ENCODE assay signal across 12 mouse cellular contexts in the genomic region with DNA sequence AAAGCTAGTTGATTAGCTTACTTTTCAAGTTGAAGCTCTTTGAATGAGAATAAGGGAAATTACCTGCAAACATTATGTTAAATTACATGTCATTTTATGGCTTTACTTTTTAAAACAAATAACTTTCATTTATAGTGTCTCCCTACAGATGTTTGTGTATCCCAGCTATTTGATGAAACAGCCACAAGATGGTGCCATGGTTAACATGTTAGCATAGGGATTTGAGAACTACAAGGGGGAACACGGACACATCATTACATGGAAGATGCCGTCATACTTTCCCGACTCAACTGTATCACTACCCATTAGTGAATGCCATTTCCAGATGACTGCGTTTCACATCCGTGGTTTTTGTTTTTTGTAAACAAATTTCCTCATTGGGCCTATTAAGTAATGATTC. TPM values are rescaled to one million over a fixed set of nuclear protein-coding genes. Genes with fewer than 3 reads are reported as not detected.
DNase-seq lines count a peak whose midpoint lies in the region; ATAC-seq and TF ChIP-seq lines count a peak whose summit lies in the region.
"Had no signal": no experiment of that assay in that cellular context is flagged by ENCODE, and none has a peak within 500 bp of the region (broad histone marks: within the 10 kb centered on the region; RNA-seq: fewer than 3 reads in every experiment).

No protein-coding gene starts in this region.

- H3K9me3 ChIP-seq in hindbrain, postnatal 0 days (ENCODE audit: low read length): no peaks in the 10 kb centered on the region
- H3K9me3 ChIP-seq in hindbrain, embryonic 11.5 days (ENCODE audit: control insufficient read depth, low read length): no peaks in the 10 kb centered on the region
- H3K9me3 ChIP-seq: neural tube, embryonic 15.5 days had no signal

- peak; percentile 12 for DNase-seq in adrenal gland, postnatal 10 days
- no peak for DNase-seq in adrenal gland, adult 2 months
- DNase-seq in hindbrain, postnatal 0 days (ENCODE audit: low spot score): peak; percentile 36
- no peak for DNase-seq in hindbrain, embryonic 11.5 days (ENCODE audit: low spot score)
- peak; percentile 55 for DNase-seq in 3T3-L1 (ENCODE audit: low read depth, low spot score)
- no peak for DNase-seq in neural tube, embryonic 10.5 days (ENCODE audit: extremely low spot score, low spot score)
- no peak for DNase-seq in frontal cortex, postnatal 14 days (ENCODE audit: low spot score in 2 of 2)

- H3K4me3 ChIP-seq in hindbrain, postnatal 0 days (ENCODE audit: low read length): no peak overlapping the region
- no peak overlapping the region for H3K4me3 ChIP-seq in hindbrain, embryonic 11.5 days (ENCODE audit: low read depth, low read length)
- H3K4me3 ChIP-seq in cortical plate, adult 2 months (ENCODE audit: insufficient read depth, low read length): no peak overlapping the region
- H3K4me3 ChIP-seq: neural tube, embryonic 15.5 days had no signal

- no peaks in the 10 kb centered on the region for H3K27me3 ChIP-seq in hindbrain, postnatal 0 days (ENCODE audit: insufficient read depth, low read length)
- no peaks in the 10 kb centered on the region for H3K27me3 ChIP-seq in hindbrain, embryonic 11.5 days (ENCODE audit: control insufficient read depth, insufficient read depth, low read length)
- H3K27me3 ChIP-seq: neural tube, embryonic 15.5 days had no signal

- 76% methylated on average over 5 of the region's 5 CpGs for WGBS in hindbrain, postnatal 0 days
- WGBS in hindbrain, embryonic 11.5 days: 81% methylated on average over 5 of the region's 5 CpGs

- TF ChIP-seq CTCF in hindbrain, postnatal 0 days (IDR thresholded peaks at IDR 0.05; ENCODE audit: low read depth): peak; percentile 55
- TF ChIP-seq CTCF in cortical plate, adult 2 months (IDR thresholded peaks at IDR 0.05; ENCODE audit: extremely low read depth, insufficient read depth, low read length): 0 out of 2 replicates have a peak, but pooled peaks have one; percentile 11

- ATAC-seq in hindbrain, postnatal 0 days: no peak
- ATAC-seq in hindbrain, embryonic 11.5 days (ENCODE audit: low FRiP score): no peak
- ATAC-seq: intestine, embryonic 16.5 days had no signal

- H3K4me2 ChIP-seq in hindbrain, postnatal 0 days (ENCODE audit: low read depth, low read length): no peak overlapping the region
- no peak overlapping the region for H3K4me2 ChIP-seq in hindbrain, embryonic 11.5 days (replicated peaks; ENCODE audit: low read depth, low read length)
- H3K4me2 ChIP-seq: neural tube, embryonic 15.5 days had no signal

- TF ChIP-seq POLR2A in cortical plate, adult 2 months (IDR thresholded peaks at IDR 0.05; ENCODE audit: extremely low read depth, insufficient read depth, low read length): no peak

- H3K9ac ChIP-seq in hindbrain, postnatal 0 days (replicated peaks; ENCODE audit: low read length): no peak overlapping the region
- no peak overlapping the region for H3K9ac ChIP-seq in hindbrain, embryonic 11.5 days (ENCODE audit: low read depth, low read length)
- H3K9ac ChIP-seq: neural tube, embryonic 15.5 days had no signal

- H3K27ac ChIP-seq in hindbrain, postnatal 0 days: no peak overlapping the region
- H3K27ac ChIP-seq in hindbrain, embryonic 11.5 days (ENCODE audit: low read depth, low read length): no peak overlapping the region
- H3K27ac ChIP-seq in cortical plate, adult 2 months (ENCODE audit: insufficient read depth, low read length): no peak overlapping the region
- H3K27ac ChIP-seq: neural tube, embryonic 15.5 days had no signal

- no peaks in the 10 kb centered on the region for H3K4me1 ChIP-seq in hindbrain, postnatal 0 days (ENCODE audit: insufficient read depth, low read length)
- H3K4me1 ChIP-seq in hindbrain, embryonic 11.5 days (replicated peaks; ENCODE audit: control insufficient read depth, insufficient read depth, low read length): no peaks in the 10 kb centered on the region
- H3K4me1 ChIP-seq in cortical plate, adult 2 months (ENCODE audit: control insufficient read depth, insufficient read depth, low read length): no peaks in the 10 kb centered on the region
- H3K4me1 ChIP-seq: neural tube, embryonic 15.5 days had no signal

- H3K36me3 ChIP-seq in hindbrain, postnatal 0 days (ENCODE audit: insufficient read depth, low read length): no peaks in the 10 kb centered on the region
- H3K36me3 ChIP-seq in hindbrain, embryonic 11.5 days (ENCODE audit: control insufficient read depth, insufficient read depth, low read length): no peaks in the 10 kb centered on the region
- H3K36me3 ChIP-seq: neural tube, embryonic 15.5 days had no signal

RNA-seq across cellular contexts. Expression of a gene that starts 45.8 kb away (rescaled TPM):
- total RNA-seq in adrenal gland, postnatal 10 days (2021): not detected
- total RNA-seq in adrenal gland, adult 2 months (2021): not detected
- polyA plus RNA-seq in adrenal gland, adult 2 months (2012; rRNA removed): not detected in 2 replicates
- total RNA-seq in hindbrain, postnatal 0 days (2014; rRNA removed): not detected in 2 replicates
- polyA plus RNA-seq in hindbrain, postnatal 0 days (2015; fragmentation: Nextera tagmentation; extraction: Ambion mirVana): not detected in 2 replicates
- polyA plus RNA-seq in hindbrain, embryonic 11.5 days (2014; fragmentation: Nextera tagmentation; extraction: Ambion mirVana): not detected in 2 replicates
- polyA plus RNA-seq in cortical plate, adult 2 months (2012; rRNA removed): not detected in 2 replicates
- polyA plus RNA-seq: intestine, embryonic 16.5 days; liver, embryonic 16.5 days; neural tube, embryonic 15.5 days; stomach, embryonic 16.5 days had no signal

Comparison
In these comparisons a context has a peak if more than half of its experiments do, and no peak if none do; other contexts are left out.
1. DNase-seq: peak in adrenal gland, postnatal 10 days (single experiment), hindbrain, postnatal 0 days (single experiment) and 3T3-L1 (single experiment); none in adrenal gland, adult 2 months (single experiment), hindbrain, embryonic 11.5 days (single experiment), neural tube, embryonic 10.5 days (single experiment) and frontal cortex, postnatal 14 days (0 of 2).